Mouse (Mus musculus) cerebellum, adult 11-12 months (tissue): ENCODE results near the gene Ppp1r37.
"Not testable (repeated sequence)": the region's sequence is repeated elsewhere in the genome, so short reads cannot be mapped to it uniquely, and the experiment has no call there.

Experiments used
- DNase-seq: peaks from one replicate; pipeline ENCODE4 v3.0.0; 2022

Ppp1r37 gene

DNA sequence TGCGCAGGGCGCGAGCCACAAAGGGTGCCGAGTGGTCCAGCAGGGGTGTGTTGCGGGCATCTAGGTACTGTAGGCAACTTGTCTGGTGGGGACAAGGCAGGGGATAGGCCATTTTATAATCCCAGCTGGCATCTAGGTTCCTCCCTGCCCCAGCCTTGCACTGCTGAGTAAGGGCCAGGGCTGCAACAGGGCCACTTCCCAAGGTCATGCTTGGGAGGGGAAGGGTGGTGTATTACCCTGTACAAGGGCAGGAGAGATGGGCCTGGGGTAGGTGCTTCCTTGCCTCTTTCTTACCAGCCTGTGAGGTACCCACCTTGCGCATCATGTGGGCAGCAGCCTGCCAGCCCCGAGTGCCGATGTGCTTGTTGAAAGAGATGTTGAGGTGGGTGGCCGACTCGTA, 28.2 kb downstream of the Ppp1r37 start:
- no peak for DNase-seq

DNA sequence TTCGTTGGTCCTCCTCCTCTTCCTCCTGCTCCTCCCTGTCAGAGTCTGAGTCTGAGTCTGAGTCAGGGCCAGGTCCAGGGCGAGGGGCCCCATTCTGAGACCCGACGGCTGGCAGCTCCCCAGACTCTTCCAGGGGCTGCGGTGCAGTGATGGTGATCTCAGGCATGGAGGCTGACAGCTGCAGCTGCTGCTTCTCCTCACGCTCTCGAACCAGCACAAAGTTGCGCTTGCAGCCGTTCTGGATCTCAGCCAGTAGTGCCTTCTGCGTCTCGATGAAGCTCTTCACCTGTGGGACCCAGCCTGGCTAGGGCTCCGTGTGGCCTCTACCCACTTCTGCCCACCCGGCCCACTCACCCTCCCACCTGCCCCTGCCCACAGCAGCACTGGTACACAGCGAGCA, 30.6 kb downstream of the Ppp1r37 start:
- no peak for DNase-seq

DNA sequence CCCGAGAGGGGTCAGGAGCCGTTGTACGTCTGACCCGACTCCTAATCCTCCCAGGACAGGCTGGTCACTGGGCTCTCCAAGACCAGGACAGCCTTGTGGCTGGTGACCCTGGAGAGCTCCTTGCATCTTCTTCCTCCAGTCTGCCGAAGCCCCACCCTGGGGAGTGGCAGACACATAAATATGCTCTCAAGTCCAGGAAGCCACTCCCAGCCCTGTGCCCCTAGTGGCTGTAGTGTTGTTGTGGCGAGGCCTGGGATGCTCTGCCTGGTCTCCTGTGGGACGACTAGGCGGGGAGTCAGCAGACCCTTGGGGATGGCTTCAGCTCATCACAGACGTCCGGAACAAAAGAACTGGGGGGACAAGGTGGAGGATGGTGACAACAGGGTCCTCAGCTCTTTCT, 31.8 kb downstream of the Ppp1r37 start:
- DNase-seq: no peak

DNA sequence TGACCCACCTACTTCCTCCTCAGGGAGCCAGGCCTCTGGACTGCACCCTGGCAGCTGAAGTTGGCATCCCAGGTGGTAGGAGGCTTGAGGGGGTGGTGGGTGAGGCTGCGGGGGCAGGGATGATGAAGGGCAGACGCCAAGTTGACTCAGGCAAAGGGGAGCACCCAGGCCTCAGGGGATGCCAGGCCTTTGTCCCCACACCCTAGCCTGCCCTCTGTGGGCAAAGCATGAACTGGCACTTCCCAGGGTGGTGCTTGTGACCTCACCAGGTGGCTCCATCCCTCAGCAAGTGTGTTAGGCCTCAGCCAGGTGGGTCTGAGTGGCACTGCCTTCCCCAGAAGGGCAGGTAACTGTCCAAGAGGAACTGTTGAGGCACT, 37.8 kb downstream of the Ppp1r37 start:
- no peak for DNase-seq

DNA sequence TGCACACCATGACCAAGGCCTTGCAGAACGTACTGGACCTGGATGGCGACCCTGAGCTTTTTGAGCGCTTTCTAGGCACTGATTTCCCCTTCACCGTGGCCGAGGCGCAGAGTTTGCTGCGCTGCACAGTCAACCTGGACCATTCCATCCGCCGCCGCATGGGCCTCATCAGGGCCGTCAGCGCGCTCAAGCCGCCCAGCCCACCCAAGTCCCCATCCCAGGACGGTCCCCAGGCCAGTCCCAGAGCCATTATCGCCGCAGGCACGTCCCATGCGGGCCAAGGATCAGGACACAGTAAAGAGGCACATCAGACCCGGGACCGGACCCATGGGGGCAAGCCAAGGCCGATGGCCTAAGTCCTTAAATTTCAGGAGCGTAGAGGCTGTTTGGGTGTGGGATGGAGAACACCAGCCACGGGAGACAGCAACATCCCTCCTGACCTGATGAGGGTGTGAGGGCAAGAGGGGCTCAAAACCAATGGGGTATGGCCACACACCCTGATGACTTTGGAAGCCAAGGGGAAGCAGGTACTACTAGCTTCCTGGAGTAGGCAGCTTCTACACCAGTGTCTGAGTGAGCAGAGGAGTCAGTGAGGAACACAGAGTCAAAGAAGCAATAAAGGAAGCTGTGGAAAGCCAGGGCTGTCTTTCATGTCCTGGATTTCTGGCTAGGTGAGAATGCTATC, 38.3 kb downstream of the Ppp1r37 start:
- DNase-seq: no peak

DNA sequence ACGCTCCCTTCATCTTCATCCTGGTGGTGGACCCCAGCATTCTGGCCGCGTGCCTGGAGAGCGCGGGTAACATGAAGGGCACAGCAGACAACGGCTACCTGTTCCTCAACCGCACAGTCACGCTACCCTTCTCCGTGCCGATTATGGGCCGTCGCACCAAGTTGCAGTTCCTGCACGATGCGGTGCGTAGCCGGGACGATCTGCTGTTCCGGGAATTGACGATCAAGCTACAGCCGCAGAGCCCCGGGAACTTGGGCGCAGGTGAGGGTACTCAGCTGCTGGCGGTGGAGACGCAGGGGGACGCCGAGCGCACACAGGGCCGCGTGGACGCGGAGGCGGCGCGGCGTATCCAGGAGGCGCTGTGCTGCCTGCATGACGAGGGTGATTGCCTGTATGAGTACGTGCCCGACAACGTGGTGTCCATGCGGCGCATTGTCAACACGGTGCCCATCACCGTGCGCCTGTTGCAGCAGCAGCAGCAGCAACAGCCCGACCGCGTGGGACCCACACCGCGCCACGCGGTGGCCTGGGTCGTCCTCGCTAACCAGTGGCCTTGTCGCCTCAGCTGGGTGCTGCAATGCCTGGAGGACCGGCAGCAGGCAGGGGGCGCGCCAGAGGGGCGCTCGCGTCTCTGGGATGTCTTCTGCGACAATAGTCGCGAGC, 39.0 kb downstream of the Ppp1r37 start:
- no peak for DNase-seq

DNA sequence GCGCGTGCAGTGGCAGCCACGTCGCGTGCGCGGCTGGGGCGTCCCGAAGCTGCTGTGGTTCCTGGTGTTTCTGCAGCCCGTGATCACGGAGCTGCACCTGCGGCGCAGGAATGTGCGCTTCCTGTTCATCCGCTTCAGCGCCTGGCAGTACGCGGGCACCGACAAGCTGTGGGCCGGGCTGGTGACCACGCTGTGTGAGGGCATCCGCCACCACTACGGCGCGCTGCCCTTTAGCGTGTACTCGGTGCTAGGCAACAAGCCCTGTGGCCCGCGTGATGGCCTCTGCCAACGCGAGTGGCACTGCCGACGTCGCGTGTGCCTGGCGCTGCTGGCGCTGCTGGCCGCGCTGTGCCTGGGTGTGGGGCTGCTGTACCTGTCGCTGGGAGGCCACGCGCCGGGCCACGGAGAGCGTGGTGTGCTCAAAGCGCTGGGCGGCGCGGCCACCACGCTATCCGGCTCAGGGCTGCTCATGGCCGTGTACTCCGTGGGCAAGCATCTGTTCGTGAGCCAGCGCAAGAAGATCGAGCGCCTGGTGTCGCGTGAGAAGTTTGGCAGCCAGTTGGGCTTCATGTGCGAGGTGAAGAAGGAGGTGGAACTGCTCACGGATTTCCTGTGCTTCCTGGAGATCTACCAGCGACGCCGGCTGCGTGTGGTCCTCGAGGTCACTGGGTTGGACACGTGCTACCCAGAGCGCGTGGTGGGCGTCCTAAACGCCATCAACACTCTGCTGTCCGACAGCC, 39.7 kb downstream of the Ppp1r37 start:
- no peak for DNase-seq

DNA sequence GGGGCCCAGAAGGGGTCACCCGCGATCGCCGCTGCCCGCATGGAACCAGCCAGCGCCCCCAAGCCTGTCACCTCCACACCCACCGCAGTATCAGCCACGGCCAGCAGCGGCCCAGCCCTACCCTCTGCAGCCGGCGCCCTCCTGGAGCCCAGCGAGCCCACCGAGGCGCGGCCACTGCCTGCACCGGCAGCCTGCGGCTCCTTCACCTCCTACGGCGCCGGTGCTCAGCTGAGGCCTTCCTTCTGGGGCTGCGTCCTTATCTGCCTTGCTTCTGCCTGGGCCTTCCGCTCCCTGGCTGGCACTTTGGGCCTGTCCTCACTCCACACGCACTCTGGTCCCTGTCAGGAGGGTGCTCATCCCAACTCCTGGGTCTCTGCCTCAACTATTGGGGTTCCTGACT, 42.8 kb downstream of the Ppp1r37 start:
- no peak for DNase-seq

DNA sequence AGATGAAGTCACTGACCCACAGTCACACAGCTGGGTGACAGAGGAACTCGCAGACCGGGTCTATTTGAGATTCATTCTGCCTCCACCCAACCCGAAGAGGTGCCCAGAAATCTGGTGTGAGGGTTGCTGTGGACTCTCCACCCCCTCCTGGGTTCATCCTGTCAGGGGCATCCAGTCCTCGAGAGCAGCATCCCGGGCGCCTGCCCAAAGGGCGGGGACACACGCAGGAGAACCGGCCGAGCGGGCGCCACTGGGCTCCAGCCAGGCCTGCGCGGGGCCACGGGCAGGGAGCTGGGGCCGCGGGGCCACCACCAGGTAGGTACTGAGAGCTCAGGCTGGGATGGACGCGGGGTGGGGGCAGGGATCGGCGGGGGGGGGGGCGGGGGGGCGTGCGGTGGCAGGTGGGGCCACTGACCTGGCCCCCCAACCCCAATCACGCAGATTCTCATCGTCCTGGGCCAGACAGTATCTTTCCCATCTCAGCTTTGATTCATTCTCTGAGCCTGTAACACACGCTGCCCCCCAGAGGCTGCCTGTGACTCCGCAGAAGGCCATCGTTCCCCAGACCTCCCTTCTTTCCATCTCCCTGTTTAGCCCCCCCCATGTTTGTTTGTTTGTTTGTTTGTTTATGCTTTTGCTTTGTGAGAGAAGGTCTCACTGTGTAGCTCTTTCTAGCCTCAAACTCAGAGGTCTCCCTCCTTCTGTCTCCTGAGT, 45.1 kb downstream of the Ppp1r37 start, which contains the start of gene Nkpd1:
Gene Nkpd1 (plus strand): TSS at position 187 of the 714 bp plus-strand sequence.
- peak; percentile 61 for DNase-seq

DNA sequence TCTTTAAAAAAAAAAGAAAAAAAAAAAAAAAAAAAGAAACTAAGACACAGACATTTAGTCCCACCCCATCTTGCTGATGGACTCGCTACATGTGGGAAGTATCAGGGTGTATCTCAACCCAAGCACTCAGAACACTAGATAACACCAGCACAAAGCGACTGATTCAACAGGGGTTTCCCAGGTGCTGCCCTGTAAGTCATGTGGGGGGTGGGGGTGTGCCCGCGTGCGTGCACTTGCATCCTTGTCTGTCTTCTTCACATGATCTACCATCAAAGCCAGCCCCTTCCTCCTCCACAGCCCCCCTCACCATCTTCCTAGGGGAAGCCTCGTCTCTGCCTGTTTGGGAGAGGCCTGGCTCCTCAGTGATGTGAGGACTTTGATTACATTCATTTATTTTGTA, 50.5 kb downstream of the Ppp1r37 start:
- DNase-seq: no peak

DNA sequence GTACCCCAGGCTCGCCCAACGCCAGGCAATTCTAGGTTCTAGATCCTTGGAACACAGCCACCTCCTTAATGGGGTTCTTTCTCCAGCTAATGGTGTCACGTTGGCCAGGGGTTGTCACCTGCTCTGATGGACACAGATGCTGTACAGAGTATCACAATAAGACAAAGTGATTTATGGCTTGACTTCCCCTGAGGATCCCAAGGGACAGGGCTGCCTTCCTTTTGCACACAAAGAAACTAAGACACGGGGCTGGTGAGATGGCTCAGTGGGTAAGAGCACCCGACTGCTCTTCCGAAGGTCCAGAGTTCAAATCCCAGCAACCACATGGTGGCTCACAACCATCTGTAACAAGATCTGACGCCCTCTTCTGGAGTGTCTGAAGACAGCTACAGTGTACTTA, 50.9 kb downstream of the Ppp1r37 start:
- not testable (repeated sequence) for DNase-seq

DNA sequence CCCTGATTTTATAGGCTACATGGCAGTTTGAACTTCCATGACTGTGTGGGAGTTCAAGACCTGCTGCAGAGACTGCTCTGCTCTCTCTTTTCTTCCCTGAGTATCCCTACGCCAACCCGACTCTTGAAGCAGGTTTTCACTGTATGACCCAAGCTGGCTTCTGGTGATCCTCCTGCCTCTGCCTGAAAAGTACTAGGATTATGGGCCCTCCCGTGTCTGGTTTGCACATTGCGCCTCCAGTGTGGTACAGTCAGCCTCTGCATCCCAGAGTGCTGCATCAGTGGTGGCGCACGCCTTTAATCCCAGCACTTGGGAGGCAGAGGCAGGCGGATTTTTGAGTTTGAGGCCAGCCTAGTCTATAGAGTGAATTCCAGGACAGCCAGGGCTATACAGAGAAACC, 53.1 kb downstream of the Ppp1r37 start:
- peak; percentile 27 for DNase-seq

DNA sequence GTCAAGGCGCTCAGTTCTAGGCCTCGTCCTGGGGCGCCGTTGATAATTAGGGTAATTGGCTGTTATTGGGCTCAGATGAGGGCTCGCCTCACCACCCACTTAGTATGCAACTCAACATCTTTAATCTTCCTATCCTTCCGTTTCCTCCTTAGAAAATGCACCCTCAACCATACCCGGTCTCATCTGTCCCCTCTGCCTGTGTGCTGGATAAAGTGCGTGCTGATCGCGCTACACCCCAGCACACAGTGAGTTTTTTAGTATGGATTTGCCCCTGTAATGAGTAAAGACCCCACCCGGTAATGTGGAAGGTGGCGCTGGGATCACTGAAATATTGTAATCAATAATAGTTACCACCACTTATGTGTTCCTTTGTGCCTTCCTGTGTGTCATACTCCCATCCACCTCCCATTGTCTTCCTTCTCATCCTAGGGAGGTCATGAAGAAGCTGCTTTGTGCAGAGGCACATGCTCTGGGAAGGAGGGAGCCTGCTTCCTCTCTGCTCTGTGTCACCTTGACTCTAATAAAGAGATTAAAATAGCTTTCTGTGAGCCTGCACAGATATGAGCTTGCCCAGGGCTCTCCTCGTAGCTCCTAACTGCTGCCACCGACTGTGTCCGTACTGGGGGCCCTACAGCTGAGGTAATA, 53.8 kb downstream of the Ppp1r37 start:
- DNase-seq: no peak

DNA sequence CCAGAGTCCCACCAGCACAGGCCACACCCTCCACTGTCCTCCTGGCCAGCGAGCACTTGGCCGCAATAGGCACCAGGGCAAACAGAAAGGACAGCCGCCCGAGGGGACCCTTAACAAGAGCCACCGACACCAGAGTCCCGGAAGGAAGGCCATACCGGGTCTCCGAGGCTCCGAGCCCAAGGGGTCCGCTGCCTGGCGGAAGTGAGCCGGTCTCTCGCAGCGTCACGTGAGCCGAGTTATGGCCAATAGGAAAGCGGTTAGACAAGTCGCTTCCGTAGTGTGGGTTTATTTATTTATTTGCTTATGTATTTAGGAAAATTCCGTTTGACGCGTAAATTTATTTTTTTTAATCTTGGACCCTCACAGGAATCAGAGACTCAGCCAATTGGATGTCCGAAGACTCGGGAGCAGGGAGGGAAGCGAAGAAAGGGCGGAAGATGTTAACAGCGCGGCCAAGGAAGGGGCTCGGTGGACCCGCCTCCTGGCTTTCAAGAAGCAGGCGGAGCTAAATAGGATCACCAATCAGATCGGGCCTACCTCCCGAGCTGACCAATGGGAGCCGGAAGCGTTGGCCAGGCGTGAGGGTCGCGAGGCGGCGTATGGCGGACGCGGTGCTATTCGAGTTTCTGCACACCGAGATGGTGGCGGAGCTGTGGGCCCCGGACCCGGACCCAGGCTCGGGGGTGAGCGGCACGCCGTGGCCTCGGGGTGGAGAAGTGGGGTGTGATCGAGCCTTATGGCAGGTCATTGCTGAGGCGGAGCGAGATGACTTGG, 54.5 kb downstream of the Ppp1r37 start, which contains the start of the genes Bloc1s3 and Trappc6a:
Gene Bloc1s3 (minus strand): TSS at position 218 of the 774 bp plus-strand sequence.
Gene Trappc6a (plus strand): TSS at position 246 of the 774 bp plus-strand sequence.
- peak; percentile 90 for DNase-seq

DNA sequence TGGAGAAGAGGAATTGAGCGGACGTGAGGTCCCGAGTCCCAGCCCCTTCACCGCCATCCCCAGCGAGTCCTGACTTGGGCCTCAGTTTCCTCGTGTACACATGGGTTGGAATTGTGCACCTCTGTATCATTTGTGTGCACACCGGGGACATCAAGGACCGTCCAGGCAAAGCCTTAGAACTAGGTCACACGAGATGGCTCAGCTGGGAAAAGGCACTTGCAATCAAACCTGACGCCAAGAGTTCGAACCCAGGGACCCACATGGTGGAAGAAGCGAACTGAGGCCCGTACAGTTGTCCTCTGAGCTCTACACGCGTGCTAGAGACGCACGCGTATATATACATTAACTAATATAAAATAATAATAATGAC, 55.3 kb downstream of the Ppp1r37 start:
- DNase-seq: no peak

DNA sequence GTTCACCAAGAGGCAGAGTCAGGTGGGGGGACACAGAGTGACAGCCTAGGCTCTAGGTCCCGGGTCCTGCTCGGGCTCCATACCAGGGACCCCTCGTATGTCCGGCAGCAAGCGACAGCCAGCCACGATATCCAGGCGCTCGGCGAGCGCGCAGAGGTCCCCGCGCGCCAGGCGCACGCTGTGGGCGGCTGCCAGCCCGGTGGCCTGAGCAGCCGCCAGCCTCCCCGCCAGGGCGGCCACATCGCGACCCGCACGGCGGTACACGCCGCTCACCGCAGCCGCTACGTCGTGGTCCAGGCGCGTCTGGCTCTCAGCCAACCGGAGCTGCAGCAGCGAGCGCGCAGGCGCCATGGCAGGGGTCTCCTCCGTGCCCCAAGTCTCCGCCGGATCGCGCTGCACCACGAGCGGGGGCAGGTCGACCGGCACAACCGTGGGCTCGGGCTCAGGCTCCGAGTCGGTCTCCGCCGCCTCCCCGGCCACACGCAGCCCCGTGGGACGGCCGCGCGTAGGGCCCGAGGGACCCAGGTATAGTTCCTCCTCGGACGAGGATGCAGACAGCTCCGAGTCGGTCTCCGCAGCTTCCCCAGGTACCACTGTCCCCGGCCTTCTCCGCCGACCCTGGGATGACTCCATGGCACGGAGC, 55.8 kb downstream of the Ppp1r37 start:
- peak; percentile 57 for DNase-seq

DNA sequence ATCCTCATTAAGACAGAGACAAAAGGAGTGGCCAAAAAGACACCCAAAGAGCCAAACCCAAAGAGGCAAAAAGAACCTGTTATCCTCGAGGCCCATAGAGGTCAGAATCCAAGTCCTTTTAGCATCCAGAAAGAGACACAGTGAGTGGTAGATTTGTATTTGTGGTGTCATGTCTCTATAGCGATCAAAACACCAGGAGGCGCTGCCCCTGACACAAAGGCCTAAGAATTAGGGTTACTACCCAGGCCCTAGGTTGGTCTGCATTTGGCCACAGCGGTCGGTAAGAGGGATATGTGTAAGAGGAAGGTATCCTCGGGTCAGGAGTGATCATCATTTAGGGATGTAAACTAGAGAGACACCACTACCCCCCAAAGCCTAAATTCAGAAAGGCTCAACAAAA, 56.5 kb downstream of the Ppp1r37 start:
- DNase-seq: no peak

DNA sequence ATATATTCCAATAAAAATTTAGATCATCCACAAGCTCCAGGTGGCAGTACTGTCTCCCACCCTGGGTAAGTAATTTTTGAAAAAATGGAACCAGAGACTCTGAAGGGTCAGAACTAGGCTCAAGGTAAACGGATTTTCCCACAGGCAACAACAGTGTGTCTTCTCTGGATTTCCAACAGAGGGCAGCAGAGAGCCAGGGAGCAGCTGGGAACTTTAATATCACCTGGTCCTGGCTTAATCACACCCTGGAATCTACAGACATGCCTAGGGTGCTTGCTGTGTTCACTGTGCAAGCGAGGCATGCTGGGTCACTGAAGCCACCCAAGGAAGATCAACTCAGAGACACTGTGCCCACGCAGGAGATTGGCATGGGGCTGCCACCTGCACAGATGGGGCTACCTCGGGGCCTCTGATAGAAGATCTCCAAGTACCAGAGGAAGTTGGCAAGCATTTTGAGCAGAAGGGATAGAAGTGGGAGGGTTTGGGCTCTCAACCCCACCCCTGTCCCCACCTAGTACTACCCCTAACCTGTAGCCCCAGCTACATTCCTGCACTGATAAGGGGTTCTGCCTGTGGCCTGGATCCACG, 59.3 kb downstream of the Ppp1r37 start:
- peak; percentile 58 for DNase-seq

DNA sequence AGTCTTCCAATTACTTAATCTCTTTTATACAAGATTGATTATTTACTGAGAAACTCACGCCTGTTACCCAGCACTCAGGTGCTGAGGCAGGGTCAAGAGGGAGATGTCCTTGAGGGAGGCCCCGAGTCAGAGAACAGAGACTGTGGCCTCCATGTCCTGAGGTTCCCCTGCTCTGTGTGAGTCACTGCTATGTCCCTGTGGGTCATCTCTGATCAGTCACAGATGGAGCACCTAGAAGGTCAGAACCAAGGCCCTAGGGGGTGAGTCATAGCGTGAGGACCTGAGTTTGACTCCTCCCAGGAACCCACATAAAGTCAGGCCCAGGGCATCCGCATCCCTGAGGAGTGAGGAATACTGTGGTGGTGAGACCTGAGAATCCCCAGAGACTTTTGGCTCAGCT, 61.2 kb downstream of the Ppp1r37 start:
- no peak for DNase-seq

DNA sequence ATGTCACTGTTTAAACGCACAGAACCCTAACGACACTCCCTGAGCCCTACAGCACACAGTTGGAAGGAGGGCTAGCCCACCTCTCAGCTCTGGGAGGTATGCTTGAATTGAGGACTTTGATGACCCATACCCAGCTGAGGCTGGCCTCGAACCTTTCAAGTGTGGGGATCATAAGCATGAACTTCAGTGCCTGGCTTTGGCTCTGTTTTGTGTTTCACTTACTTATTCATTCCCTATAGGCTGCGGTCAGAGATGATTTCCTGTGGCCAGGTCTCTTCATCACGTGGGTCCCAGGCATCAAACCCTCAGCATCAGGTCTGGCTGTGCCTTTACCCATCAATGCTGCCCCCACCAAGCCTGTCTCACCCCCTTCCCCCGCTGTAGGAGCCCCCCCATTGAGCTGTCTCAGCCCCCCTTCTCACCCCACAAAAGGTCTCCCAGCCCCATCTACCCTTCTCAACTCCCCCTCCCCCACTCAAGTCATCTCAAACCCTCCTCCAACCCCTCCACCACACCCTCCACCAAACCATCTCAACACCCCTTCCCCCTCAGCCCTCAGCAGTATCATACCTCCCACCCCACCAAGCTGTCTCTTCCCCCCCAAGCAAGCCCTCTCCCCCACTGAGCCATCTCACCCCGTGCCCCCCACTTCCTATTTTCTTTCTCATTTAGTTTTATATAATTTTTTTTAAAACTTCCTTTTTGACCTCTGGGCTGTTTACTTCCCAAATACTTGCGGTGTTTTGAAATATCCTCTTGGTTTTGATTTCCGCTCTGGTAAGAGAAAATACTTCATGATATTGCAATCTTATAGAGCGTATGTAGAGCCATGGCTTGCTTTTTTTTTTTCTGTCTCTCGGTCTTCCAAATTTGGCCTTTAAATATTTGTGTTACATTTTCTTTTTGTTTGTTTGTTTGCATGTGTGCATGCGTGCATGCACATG, 62.2 kb downstream of the Ppp1r37 start:
- no peak for DNase-seq
